Mouse (Mus musculus): ENCODE data around the gene AF067063. TPM values are rescaled to one million over a fixed set of nuclear protein-coding genes. Genes with fewer than 3 reads are reported as not detected.

The AF067063 gene
- polyA plus RNA-seq, 2 experiments = not detected

- Histone ChIP-seq H3K27me3 (ENCODE audit: control insufficient read depth, insufficient read depth, low read length) (no peaks in the 10 kb centered on the region), H3K9me3 (ENCODE audit: control insufficient read depth, low read length) (no peaks in the 10 kb centered on the region), H3K27ac (replicated peaks; ENCODE audit: low read depth, low read length) (no peak overlapping the region), H3K36me3 (ENCODE audit: control insufficient read depth, insufficient read depth, low read length) (peaks cover 6% of the 10 kb centered on the region; the same call in 1 of the 2 replicates), H3K4me1 (ENCODE audit: control insufficient read depth, insufficient read depth, low read length) (peaks cover 6% of the 10 kb centered on the region; the same call in 1 of the 2 replicates), H3K4me2 (replicated peaks; ENCODE audit: low read depth, low read length, severe bottlenecking) (no peak overlapping the region), H3K9ac (ENCODE audit: low read depth, low read length, severe bottlenecking) (no peak overlapping the region), H3K4me3 (replicated peaks; ENCODE audit: low read length) (no peak overlapping the region)
- 83% methylated on average over 5 of the region's 5 CpGs for WGBS
- no peak for ATAC-seq (ENCODE audit: low FRiP score, low read depth)
- DNase-seq (ENCODE audit: low spot score) = no peak
- no peak for TF ChIP-seq POLR2A (IDR thresholded peaks at IDR 0.05; ENCODE audit: borderline replicate concordance, extremely low read depth, insufficient read depth, insufficient read length)
These were observed 37.1 kb downstream of the AF067063 start for GRCm38 (mm10) chr13:119792791-119793404.

- no peak for ATAC-seq (ENCODE audit: low FRiP score, low read depth)
- no peak for TF ChIP-seq POLR2A (IDR thresholded peaks at IDR 0.05; ENCODE audit: borderline replicate concordance, extremely low read depth, insufficient read depth, insufficient read length)
- peak overlapping the region; percentile 88 for H3K4me3 ChIP-seq (replicated peaks; ENCODE audit: low read length)
- WGBS = 3% methylated on average over 18 of the region's 18 CpGs
- no peak for DNase-seq (ENCODE audit: low spot score)
- no peaks in the 10 kb centered on the region for H3K9me3 ChIP-seq (ENCODE audit: control insufficient read depth, low read length)
- peaks cover 14% of the 10 kb centered on the region for H3K36me3 ChIP-seq (ENCODE audit: control insufficient read depth, insufficient read depth, low read length)
- H3K27me3 ChIP-seq (ENCODE audit: control insufficient read depth, insufficient read depth, low read length) = no peaks in the 10 kb centered on the region
- peak overlapping the region; percentile 91 for H3K27ac ChIP-seq (replicated peaks; ENCODE audit: low read depth, low read length)
- peak overlapping the region; percentile 95 for H3K9ac ChIP-seq (ENCODE audit: low read depth, low read length, severe bottlenecking)
- peaks cover 6% of the 10 kb centered on the region; the same call in 1 of the 2 replicates for H3K4me1 ChIP-seq (ENCODE audit: control insufficient read depth, insufficient read depth, low read length)
- peak overlapping the region; percentile 84 for H3K4me2 ChIP-seq (replicated peaks; ENCODE audit: low read depth, low read length, severe bottlenecking)
These were observed 38.4 kb downstream of the AF067063 start for GRCm38 (mm10) chr13:119791580-119792135.

DNA sequence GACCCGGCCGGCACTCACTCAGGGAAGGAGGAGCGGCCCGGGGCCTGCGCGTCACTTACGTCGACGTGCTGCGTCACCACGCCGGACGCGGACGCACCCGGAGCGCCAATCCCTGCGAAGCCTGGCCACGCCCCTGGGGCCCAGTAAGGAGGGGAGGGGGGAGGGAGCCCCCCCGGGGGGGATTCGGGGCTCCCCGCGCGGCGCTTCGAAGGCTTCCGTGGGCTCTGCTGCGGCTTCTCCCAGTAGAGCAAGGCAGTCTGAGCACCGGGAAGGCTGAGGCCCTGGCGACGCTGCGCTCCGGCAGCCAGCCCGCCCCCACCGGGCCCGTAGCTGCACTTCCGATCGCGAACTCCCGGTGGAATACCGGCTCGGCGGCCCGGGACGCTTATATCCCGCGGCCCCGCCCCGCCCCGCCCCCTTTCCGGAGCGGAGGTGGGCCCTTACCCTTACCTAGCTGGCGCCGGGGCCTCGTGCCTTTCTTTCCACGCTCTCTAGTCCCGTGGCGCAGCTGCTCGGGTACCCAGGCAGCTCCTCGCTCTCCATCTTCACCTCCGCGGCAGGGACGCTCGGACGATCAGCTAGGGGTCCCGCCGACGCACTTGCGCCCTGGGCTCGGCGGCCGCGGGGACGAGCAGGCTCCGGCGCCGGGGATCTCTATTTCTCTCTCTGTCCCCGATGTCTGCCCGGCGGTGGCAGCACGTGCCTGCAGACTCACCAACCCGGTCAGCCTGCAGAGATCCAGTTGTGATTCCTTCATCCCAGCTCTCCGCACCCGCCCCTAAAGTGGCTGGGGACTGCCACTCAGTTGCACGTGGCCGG, 39.0 kb downstream of the AF067063 start, which contains the start of gene Zfp131:
Gene Zfp131 (minus strand): TSS at position 129 of the 819 bp plus-strand sequence.
- Histone ChIP-seq H3K4me3 (replicated peaks; ENCODE audit: low read length) (peak within 1 kb of the TSS; percentile 88), H3K4me2 (replicated peaks; ENCODE audit: low read depth, low read length, severe bottlenecking) (peak within 1 kb of the TSS; percentile 84), H3K4me1 (ENCODE audit: control insufficient read depth, insufficient read depth, low read length) (peaks cover 6% of the 10 kb centered on the region; the same call in 1 of the 2 replicates), H3K27ac (replicated peaks; ENCODE audit: low read depth, low read length) (peak within 1 kb of the TSS; percentile 91), H3K36me3 (ENCODE audit: control insufficient read depth, insufficient read depth, low read length) (peaks cover 19% of the 10 kb centered on the region), H3K27me3 (ENCODE audit: control insufficient read depth, insufficient read depth, low read length) (no peaks in the 10 kb centered on the region), H3K9me3 (ENCODE audit: control insufficient read depth, low read length) (no peaks in the 10 kb centered on the region), H3K9ac (ENCODE audit: low read depth, low read length, severe bottlenecking) (peak within 1 kb of the TSS; percentile 95)
- peak; percentile 14; the same call in 1 of the 2 replicates for TF ChIP-seq POLR2A (IDR thresholded peaks at IDR 0.05; ENCODE audit: borderline replicate concordance, extremely low read depth, insufficient read depth, insufficient read length)
- ATAC-seq (ENCODE audit: low FRiP score, low read depth) (peak; percentile 97), DNase-seq (ENCODE audit: low spot score) (peak; percentile 95)
- WGBS = 0% methylated on average over 43 of the region's 86 CpGs

- Histone ChIP-seq H3K4me2 (replicated peaks; ENCODE audit: low read depth, low read length, severe bottlenecking) (peak overlapping the region; percentile 67), H3K9me3 (ENCODE audit: control insufficient read depth, low read length) (no peaks in the 10 kb centered on the region), H3K4me3 (replicated peaks; ENCODE audit: low read length) (peak overlapping the region; percentile 88), H3K27me3 (ENCODE audit: control insufficient read depth, insufficient read depth, low read length) (no peaks in the 10 kb centered on the region), H3K4me1 (ENCODE audit: control insufficient read depth, insufficient read depth, low read length) (peaks cover 6% of the 10 kb centered on the region; the same call in 1 of the 2 replicates), H3K9ac (ENCODE audit: low read depth, low read length, severe bottlenecking) (peak overlapping the region; percentile 95), H3K27ac (replicated peaks; ENCODE audit: low read depth, low read length) (peak overlapping the region; percentile 91), H3K36me3 (ENCODE audit: control insufficient read depth, insufficient read depth, low read length) (peaks cover 28% of the 10 kb centered on the region)
- peak; percentile 60 for DNase-seq (ENCODE audit: low spot score)
- 4% methylated on average over 39 of the region's 66 CpGs for WGBS
- 0 out of 2 replicates have a peak, but pooled peaks have one; percentile 7 for TF ChIP-seq POLR2A (IDR thresholded peaks at IDR 0.05; ENCODE audit: borderline replicate concordance, extremely low read depth, insufficient read depth, insufficient read length)
- ATAC-seq (ENCODE audit: low FRiP score, low read depth) = peak; percentile 58
These were observed 39.9 kb downstream of the AF067063 start for GRCm38 (mm10) chr13:119789851-119790717.

Measured in limb, embryonic 14.5 days (tissue).